Mouse (Mus musculus) liver, embryonic 16.5 days (tissue): ENCODE measurements at regions not wholly inside any gene's neighbourhood (a gene's known extent, or its start where the extent isn't known, plus 50 kb on each side); places are given as distances from the start of the nearest gene placed in this dataset.

ENCODE experiments used
- ATAC-seq: fragments of 200-750 bp; cut with Nextera tagmentation; 2 replicates; pipeline ENCODE4 v1.8.0; 2017; ENCODE audit warnings: low read depth, mild to moderate bottlenecking, moderate number of reproducible peaks, moderate library complexity
- H3K27ac ChIP-seq: fragments of 300-500 bp; sonication (generic); 2 replicates; pipeline ENCODE4 v1.5.1; 2014; ENCODE audit warnings: mild to moderate bottlenecking, low read length
- H3K27me3 ChIP-seq: fragments of 300-500 bp; sonication (generic); 2 replicates; pipeline ENCODE4 v1.6.1; 2014; ENCODE audit warnings: low read depth, low read length, mixed read lengths; ENCODE audit not compliant: control insufficient read depth, insufficient read depth
- H3K36me3 ChIP-seq: fragments of 300-500 bp; sonication (generic); 2 replicates; pipeline ENCODE4 v1.6.1; 2014; ENCODE audit warnings: mild to moderate bottlenecking; ENCODE audit not compliant: control insufficient read depth, insufficient read depth
- H3K4me1 ChIP-seq: fragments of 300-500 bp; sonication (generic); 2 replicates; pipeline ENCODE4 v1.6.1; 2014; ENCODE audit warnings: low read depth, low read length, mixed read lengths; ENCODE audit not compliant: control insufficient read depth
- H3K4me2 ChIP-seq: fragments of 300-500 bp; sonication (generic); 2 replicates; pipeline ENCODE4 v1.6.1; 2014; ENCODE audit warnings: low read depth, low read length, mixed read lengths
- H3K4me3 ChIP-seq: fragments of 300-500 bp; sonication (generic); 2 replicates; pipeline ENCODE4 v1.5.1; 2014; ENCODE audit warnings: low read depth, mild to moderate bottlenecking, low read length
- H3K9ac ChIP-seq: fragments of 300-500 bp; sonication (generic); 2 replicates; pipeline ENCODE4 v1.6.1; 2014; ENCODE audit warnings: low read depth, low read length
- H3K9me3 ChIP-seq: fragments of 300-500 bp; sonication (generic); replicated peaks from 2 replicates; pipeline ENCODE4 v1.6.1; 2016; ENCODE audit warnings: low read length; ENCODE audit not compliant: control insufficient read depth
- WGBS: fragments of 180-500 bp; shearing (Covaris S2); extraction: QIAGEN DNeasy Blood & Tissue Kit; methylation state at CpG from one replicate; pipeline ENCODE4 v1.1.7; 2014; ENCODE audit not compliant: insufficient replicate concordance; 5-methylcytosine and 5-hydroxymethylcytosine counted together

DNA sequence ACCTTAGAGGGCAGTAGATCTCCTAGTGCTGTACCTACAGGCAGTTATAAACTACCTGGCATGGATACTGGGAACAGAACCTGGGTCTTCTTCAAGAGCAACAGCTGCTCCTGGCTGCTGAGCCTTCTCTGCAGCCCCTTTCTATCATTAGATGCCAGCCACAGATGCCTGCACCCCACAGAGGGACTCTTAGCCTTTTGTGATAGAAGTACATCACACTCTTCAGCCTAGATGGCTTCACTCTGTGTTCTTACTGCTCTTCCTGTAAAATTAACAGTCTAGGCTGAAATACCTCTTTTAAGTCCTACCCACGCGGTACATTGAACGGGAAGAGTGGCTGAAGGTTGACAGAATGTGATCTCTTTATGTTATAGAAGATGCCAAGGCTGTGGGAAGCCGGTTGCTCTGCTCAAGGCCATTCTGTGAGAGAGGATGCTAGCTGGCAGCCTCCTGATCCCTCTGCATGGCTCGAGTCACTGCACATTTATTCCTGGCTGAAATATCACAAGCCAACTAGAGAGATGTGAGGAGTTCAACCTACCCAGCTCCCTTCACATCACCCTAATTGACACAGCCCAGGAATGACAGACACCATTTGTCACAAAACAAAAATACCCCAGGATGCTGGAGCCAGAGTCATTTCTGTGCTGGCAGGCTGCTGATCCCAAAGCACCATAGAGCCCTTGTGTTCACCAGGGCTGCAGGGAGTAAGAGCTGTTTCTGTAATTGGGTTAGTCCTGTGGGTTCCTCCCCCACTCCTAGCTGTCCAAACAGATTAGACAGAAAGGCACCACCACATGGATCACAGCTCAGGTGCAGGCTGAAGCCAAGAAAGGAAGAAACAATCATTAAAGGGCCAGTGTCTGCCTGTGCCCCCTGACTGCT is 162.5 kb downstream of the B3gnt2 start:
- ATAC-seq = no peak
- H3K4me2 ChIP-seq = no peak overlapping the region
- WGBS = 61% methylated on average over 5 of the region's 5 CpGs

GRCm38 (mm10) chr11:22706082-22706481 is 154.7 kb downstream of the B3gnt2 start:
- WGBS = 71% methylated on average over 3 of the region's 3 CpGs
- ATAC-seq = no peak
- Histone ChIP-seq H3K9ac (no peak overlapping the region), H3K4me1 (no peaks in the 10 kb centered on the region), H3K4me3 (no peak overlapping the region), H3K9me3 (no peaks in the 10 kb centered on the region), H3K36me3 (no peaks in the 10 kb centered on the region), H3K4me2 (no peak overlapping the region), H3K27ac (no peak overlapping the region), H3K27me3 (no peaks in the 10 kb centered on the region)

More for the DNA sequence above, 162.5 kb downstream of the B3gnt2 start:
- Histone ChIP-seq H3K4me1 (no peaks in the 10 kb centered on the region; the same call in 1 of the 2 replicates), H3K27me3 (no peaks in the 10 kb centered on the region), H3K36me3 (no peaks in the 10 kb centered on the region), H3K4me3 (no peak overlapping the region), H3K27ac (no peak overlapping the region), H3K9me3 (no peaks in the 10 kb centered on the region), H3K9ac (no peak overlapping the region)
